Mouse (Mus musculus): ENCODE results near the gene 1700113H08Rik.

The 1700113H08Rik gene

DNA sequence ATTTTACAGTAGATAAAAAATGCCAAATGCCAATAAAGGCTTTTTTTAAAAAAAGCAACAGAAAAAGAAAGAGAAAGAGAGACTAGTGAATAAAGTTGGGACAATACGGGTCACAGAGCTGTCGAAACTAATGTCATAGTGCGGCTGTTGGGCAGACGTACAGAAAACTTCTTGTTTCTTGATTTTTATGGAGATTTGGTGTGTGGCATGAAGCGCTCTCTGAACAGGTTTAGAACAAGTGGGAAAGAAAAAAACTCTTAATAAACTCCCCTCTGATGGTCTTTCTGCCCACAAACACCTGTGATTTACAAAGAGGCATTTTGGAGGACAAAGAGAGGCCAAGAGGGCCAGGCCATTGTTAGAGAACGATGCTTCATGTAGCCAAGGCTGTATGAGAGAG is 1.6 kb downstream of the 1700113H08Rik start:
- DNase-seq: no peak

DNA sequence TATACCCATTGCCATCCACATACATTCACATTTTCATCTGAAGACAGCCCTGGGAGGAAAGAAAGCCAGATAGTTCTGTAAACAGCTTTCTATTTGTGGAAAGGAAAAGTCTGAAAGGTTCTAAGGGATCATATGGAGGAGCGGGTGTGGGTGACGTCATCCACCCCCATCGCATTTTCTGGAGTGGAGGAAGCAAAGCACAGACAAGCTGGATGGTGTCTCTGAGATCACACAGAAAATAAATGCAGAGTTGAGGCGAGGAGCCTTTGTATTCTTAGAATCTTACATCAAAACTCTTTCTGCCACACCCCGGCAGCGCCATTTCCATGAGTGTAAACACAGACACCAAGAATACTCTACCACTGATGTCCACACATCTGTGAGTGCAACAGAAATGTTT is 26.4 kb downstream of the 1700113H08Rik start:
- no peak for DNase-seq

DNA sequence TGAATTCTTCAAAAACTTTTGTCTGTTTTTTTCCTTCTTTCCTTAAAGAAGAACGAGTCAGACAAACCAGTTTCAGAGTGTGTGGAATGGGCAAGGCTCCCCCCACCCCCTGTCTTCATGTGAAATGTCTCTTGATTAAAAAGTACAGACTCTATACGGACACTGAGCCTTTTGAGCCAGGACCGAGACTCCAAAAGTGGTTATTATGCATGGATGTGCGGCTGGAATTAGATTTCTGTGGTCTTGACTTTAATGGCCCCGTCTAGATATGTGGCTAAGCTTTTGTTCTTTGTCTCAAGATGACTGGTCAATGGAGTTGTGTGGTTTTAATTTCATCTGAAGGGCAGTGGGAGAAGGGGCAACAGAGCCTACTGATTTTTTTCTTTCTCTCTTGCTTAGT is 29.8 kb downstream of the 1700113H08Rik start:
- no peak for DNase-seq

DNA sequence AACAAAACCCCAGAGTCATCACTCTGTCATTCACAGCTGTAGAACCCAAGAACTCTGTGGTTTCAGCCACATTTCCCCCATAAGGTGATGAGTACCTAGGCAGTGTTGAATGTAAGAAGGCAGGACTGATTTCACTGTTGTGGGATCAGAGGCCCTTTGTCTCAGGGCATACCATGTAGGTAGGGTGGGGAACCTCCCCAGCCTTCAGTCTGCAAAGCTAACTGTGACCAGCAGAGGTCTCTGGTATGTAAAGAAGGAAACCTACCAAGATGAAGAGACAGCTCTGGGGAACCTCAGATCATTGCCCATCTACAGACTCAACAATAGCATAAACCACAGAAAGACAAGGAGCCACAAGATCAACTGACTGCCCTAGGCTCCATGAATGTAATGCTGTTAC is 36.4 kb downstream of the 1700113H08Rik start:
- no peak for DNase-seq

DNA sequence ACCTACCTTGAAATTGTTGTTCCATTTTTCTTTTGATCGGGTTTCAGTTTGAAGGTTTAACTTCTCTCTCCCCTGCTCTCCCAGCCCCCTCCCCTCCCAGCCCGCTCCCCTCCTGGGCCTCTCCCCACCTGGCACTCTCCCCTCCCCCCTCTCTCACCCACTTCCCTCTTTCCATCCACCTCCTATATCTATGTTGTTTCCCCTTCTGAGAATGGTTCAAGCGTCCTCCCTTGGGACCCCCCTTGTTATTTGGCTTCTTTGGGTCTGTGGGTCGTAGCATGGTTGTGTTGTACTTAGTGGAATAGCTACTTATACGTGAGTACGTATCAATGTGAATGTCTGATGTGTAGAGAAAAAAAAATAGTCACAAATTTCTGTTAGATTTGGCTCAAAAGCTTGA is 40.9 kb downstream of the 1700113H08Rik start:
- no peak for DNase-seq

DNA sequence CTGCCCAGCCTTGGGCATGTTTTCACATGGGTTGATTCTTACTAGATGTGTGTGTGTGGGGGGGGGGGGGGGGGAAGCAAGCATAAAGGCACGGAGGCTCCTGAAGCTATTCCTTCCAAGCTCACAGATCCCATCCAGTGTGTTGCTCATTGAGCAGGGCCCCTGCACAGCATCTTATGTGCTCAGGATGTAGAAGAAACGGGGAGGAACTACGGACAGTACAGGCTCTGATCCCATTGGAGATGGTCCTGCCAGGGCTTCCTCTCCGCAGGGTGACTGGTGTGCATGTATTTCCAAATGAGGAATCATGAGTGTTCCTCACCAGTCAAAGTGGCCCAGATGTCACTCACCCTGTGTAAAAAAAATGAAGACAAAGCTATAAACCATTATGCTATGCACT is 42.8 kb downstream of the 1700113H08Rik start:
- DNase-seq: no peak

DNA sequence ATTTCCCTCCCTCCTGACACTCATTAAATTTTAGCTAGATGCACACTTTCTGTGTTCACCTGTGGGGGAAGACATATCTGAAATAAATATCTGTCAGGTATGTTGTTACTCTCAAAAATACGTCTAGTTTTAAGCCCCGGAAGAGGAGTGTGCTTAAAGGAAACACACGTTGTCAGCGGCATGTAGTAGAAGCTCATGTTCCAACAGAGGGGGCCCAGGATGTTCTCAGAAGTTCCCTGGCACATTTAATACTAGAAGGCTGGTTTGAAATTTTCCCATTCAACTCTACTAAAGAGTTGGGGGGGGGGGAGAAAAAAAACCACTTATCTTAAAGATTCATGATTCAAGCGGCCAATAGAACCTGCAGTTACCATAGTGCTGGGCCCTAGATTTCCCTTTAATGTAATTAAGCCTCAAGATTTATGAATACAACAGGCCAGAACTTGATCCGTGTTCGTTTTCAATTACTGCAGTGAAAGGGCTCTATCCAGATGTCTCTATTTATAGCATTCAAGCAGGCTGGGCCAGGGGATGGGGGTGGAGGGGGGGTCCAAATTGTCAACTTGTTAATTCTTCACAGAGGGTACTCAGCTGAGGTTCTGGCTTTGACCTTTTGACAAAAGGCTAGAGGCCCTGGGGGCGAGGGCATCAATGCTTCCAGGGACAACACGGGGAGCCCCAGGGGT is 43.6 kb downstream of the 1700113H08Rik start:
- DNase-seq: no peak

DNA sequence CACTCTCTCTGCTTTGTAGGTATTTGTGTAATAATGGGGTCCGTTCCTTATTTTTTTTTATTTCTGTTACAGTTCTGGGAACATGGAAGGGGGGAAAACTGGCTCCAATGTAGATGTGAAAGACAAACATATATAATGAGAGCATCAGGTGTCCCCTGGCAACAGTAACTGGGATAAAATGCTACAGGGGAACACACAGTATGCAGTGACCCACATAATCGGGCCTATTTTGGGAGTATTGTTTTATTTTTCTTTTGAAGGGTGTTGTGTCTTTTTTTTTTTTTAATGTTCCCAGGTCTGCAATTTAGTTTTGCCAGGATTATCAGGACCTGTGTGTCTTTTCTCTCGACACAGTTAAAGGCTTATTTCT is 44.1 kb downstream of the 1700113H08Rik start:
- no peak for DNase-seq

DNA sequence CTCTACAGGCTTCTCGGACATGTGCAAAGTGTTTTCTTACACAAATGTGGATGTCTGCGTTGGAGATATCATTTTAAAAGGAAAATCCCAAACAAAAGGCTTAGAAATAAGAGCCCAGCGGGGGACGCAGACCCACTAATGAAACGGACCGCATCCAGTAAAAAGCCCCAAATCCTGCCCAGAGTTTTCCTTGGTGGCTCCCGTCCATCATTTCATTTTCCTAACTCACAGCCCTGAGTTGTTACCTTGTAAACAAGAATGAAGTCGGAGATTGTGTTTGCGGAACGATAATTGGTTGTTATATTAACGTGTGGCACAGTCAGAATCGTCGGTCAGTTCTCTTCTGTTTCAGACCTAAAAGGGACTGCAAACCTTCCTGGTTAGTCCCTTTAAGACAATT is 44.6 kb downstream of the 1700113H08Rik start:
- no peak for DNase-seq

DNA sequence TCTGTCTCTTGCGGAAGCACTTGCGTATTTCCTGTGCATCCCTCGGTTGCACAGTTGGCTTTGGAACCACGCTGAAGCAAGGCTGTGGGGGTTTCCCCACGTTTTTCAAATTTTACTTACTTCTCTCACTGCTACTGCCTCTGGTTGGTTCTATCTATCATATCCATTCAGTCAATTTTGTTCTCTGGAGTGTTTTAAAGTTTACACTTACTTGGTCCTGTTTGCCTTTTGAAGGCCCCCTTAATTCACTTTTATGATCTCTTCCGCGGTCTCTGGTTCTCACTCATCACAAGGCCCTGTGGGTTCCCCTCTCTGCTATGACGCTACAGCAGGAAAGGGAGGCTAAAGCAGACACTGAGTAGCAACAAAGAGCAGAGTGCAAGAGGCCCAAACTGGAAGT is 45.4 kb downstream of the 1700113H08Rik start:
- no peak for DNase-seq

DNA sequence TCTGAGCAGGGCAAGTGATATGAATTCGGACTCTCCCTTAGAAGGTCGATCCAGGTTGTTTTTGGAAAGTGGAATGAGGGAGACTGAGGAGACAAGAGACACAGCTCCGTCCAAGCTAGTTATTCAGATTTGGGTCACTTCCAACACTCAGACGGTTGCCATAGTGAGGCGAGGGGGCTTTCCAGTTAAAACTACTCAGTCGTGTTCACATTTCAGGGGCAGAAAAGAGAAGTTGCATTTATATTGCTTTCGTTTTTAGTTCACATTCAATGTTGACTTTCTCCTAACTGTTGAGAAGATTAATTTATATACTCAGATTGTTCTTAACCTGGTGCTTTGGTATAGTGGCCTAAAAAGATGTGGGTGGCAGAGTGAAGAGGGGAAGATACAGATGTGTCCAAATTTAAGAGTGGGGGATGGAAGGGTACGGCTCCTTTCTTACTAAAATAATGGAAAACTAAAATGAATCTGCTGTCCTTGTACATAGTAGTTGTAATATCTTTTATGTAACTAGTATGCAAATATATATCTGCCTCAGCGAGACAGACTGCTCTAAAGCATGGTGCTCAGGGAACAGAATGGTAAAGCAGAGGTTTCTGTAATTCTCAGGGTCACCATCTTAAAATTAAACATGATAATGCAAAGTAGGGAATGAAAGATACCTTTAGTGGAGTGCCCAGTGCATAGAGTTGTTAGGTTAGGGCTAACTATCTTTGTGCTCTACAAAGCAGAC is 49.9 kb downstream of the 1700113H08Rik start:
- DNase-seq: no peak

DNA sequence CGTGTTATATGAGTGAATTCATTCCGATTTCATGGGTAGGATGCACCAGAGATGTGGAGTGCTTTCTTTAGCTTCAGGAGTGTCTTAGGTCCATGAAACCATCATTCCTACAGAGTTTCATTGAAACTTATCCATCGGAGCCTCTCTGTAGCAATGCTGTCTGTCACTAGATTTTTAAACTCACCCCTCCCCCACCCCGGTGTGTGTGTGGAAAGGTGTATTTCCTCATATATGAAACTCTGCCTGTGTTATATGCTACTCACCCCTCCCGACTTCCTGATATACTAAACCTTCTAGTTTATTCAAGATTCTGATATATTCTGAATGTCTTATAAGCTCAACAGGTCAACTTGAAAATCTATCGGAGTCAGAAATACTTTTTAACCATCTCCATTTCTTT is 50.5 kb downstream of the 1700113H08Rik start:
- DNase-seq: no peak

DNA sequence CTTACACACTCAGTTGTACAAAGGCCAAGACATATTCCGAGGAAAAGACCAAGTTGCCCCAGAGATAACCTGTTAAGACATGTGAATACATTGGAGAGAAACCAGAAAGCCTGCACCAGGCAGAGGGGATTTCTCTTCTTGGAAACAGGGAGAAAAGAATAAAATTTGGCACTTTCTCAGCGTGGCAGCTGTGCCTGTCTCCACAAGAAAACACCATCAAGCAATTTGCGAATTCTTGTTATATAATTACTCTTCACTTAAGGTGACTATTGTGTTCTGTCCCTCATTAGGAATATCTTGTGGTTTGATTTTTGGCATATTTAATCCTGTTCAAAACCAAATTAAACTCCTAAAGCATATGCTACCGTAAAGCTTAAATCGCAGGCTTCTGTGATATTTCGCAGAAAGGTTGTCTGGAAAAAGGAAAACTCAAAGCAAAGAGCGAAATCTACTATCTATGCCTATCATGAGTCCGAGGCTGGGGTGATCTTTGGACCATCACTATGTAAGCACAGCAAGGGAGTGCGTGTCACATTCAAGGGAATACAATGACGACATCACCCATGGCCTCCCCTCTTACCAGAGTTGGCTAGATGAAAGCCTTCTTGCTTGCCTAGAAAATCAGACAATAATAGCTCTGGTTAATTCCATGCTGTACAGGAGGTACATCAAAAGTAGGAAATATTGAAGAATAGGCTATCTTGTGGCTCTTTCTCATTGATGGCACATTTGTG is 51.4 kb downstream of the 1700113H08Rik start:
- DNase-seq: no peak

DNA sequence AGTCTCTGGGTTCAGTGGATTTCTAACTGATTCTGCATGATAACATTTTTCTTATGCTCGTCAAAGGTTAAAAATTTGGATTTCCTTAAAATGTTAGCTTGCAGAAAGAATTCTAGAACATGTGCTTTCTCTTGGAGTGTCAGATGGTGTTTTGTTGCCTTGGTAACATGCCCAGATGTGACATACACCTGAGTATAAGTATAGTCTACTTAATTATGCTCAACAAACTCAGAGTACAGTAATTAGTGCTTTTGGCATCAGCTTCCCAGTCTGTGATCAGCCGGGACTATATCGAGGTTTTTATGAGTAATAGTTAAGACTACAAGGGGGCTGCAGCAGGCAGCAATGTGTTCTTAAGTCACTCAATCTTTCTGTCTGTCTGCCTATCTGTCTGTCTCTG is 53.1 kb downstream of the 1700113H08Rik start:
- no peak for DNase-seq

DNA sequence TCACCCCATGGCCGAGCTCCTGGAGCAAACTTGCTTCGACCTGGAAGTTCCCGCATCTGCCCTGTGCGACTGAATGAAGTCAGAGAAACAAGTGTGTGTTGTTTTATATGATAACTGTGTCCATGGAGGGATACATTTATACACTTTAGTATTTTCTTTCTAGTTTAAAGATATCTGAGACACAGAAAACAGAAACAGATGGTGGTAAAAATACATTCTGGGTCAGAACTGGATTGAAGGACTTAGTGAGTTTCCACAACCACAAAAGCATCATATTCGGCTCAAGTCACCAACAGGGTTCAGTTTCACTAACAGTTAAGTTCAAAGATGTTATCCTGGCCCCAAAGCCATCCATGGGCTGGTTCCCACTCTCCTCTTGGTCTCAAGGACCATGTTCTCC is 67.2 kb downstream of the 1700113H08Rik start:
- DNase-seq: no peak

DNA sequence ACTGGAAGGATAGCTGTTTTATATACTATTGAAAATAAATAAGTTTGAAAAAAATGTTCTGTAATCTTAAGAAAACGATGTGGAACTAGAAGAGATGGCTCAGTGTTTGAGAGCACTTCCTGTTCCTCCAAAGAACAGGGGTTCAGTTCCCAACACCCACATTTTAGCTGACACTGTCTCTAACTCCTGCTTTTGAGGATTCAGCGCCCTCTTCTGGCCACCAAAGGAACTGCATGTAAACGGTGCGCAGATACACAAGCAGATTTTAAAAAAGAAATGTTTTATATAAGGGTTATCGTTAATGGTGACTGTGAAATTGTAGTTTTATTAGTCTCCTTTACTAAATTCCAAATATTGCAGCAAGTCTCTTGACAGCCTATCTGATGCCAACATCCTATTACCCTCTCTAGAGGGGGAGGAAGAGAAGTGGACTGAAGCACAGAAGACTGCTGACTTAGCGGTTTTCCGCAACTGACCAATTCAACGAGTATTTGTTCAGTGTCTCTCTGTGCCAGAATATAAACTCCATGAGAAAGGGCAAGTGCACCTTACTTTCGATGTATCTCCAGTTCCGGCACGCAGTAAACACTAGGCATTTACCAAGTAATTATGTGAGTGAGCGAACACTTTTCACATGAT is 68.5 kb downstream of the 1700113H08Rik start:
- DNase-seq: no peak

DNA sequence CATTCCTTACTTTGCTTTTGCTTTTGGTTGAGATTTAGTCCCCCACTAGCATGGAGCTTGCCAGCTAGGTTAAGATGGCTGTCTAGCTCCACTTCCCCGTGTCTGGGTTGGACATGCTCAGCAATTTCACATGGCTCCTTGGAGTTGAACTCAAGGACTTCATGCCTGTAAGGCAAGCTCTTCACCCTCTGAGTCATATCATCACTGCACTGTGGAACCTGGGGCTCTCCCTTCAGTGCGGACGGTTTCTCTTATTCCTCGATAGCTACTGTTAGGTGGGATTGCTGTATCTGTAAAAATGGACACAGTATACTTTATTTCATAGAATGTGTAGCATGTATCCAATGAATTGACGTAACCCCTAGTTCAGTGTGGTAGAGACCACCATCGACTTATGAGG is 93.2 kb downstream of the 1700113H08Rik start:
- DNase-seq: no peak

DNA sequence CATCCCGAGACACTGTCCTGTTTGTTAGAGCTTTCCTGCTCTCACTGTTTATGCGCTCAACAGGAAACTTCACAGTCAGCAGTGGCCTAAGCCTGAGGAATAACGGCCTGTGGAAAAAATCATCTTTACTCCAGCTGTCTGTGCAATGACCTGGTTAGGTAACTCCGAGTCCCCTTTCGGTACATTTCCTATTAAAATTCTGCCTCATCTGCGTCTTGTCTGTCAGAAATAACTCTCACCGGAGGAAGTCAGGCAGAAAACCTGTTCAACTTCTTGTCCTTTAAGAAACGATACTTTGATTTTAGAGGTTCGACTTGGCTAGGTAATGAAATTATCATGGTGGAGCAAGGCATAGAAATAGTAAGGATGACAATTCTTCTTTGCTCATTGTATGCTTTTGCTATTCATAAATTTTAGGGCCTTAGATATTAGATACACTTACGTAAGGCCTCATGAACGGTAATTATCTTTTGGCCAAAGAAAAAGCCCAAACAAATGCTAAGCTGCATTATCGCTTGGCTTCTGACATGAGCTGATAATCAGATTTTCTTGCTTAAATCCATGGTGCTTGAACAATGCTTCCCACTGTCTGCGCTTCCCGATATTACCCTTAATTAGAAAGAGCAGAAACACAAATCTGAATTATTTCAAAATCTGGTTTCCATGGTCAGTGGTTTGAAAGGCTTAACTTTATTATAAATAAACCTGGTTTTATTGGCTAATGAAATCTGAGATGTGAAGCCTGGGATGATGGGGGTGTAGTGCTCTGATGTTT is 96.1 kb downstream of the 1700113H08Rik start:
- DNase-seq: no peak

DNA sequence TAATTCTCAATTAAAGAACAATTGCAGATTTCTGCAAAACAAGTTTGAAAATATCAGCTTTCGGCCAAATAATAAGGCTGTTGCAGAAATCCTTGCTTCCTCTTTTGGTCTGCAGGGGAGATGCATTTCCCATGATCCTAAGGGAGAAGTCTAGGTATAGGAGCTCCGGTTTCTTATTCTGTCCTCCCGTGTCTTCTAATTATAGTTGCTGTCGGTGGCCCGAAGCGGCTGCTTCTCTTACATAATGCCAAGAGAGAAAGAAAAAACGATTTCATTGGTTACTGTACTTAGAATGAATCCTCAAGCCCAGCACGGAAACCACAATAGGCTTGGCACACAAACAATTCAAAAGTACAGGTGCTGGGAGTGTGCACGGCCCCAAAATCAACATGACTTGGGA is 101.9 kb downstream of the 1700113H08Rik start:
- DNase-seq: no peak

DNA sequence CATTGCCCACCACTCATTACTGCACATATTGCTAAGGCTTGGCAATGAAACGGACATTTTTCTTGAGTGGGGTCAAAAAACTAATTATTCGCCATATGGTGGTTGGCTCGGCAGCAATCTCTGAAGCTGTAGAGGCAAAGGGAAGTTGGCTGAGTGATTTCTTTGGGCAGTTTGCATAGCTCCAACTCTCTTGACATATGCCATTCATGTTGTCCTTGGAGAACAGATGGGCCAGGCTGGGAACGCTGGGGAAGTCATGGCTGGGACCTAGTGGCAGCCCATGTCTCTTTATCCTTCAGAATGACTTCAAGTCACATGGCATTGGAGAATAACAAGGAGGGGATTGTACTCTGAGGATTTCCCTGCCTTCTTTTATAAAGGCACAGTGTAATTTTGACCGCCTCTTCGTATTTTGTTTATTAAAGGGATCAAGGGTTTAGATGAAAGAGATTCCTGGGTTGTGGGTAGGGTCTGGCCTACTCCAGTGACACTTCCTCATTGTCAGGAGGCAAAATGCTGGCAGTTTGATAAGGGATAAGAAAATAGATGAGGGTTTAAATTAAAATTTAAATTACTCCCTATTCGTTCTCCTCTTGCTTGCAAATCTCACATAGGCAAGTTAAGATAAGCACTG is 138.4 kb downstream of the 1700113H08Rik start:
- DNase-seq: no peak

DNA sequence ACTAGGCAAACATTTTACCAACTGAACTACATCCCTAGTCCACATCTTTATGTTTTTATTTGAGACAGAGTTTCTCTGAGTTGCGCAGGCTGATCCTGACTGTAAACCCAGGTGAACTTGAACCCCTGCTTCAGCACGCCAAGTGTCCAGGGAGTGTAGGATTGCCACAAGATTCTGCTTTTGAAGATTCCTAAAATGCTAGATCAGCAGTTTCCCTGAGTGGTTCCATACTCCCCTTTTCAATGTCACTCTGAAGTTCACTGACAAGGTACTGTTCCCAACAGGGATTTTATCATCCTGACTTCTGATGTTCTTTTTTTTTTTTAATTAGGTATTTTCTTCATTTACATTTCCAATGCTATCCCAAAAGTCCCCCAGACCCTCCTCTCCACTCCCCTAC is 140.9 kb downstream of the 1700113H08Rik start:
- no peak for DNase-seq

DNA sequence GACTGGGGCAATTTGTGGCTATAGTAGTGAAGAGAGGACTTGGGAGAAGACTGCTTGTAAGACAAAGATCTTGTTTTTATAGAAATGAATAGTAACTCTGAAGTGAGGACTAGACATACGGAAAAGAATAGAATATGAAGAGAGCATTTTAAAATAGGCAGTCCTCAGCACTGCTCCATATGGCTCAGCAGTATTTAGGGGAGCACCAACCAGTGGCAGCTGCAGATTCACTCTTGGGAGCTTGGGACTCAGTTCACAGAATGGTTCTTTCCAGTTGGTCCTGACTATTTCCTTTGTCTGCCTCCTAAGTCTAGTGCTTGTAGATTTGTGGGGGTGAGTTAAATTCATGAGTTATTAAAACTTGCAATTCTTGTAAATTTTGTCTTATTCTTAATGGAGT is 151.6 kb downstream of the 1700113H08Rik start:
- no peak for DNase-seq

Measured in lung, postnatal 14 days (tissue).